Mouse (Mus musculus) adrenal gland, adult (tissue): ENCODE measurements around the gene Mrgprg.

Experiments used
- DNase-seq, 2 experiments: peaks; one replicate each; pipeline ENCODE4 v3.0.0; 2022 to 2023; ENCODE audit warnings: low spot score in 1 of 2; ENCODE audit not compliant: inconsistent age in 2 of 2

Gene Mrgprg

DNA sequence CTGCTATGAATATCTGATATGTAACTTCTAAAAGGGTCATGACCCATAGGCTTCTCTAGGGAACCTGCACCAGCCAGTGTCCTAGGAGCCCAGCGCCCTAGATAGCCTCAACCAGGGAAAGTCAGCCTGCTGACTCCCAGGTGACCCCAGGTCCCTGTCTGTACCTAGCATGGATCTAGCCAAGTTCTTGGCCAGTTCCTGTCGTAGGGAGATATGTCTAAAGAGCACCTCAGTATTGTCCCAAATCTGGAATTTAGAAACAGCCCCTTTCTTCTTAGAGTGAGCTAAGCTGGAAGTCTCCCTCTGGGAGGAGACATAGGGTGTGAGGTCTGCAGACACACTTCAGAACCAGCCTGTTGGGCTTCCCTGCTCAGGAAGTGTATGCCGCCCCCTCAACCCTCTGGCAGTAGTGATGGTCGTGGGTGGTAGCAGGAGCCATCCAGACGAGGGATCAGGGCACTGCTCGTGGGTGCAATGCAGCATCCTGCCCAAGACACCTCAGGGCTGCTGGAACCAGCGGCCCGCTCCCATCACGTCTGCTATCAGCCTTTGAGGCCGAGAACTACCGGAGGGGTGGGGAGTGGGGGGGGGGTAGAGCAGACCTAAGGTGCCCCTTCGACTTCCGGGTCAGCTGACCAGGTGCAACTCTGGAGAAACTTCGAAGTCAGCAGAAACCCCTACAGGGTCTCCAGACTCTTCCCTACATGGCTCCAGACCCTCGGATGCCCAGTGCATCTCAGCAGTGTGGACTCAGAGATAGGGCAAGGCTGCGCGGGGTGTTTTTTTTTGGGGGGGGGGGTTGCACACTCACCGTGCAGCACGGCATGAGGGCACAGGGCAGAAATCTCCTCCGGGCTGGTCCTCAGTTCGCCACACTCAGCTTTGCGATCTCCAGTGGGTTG is 10.4 kb downstream of the Mrgprg start, which contains the start of gene Osbpl5:
Gene Osbpl5, minus strand, starts transcription at position 861 of the 902 bp plus-strand sequence.
- peak; percentile 7 to 38 for DNase-seq

GRCm38 (mm10) chr7:143755357-143756124 is 11.3 kb downstream of the Mrgprg start:
- DNase-seq, result peak; percentile 10 to 66

GRCm38 (mm10) chr7:143753990-143754715 is 12.6 kb downstream of the Mrgprg start:
- peak; percentile 50 to 85 for DNase-seq

GRCm38 (mm10) chr7:143752606-143753005 is 14.2 kb downstream of the Mrgprg start:
- peak in 1 of 2 experiments; percentile 72 for DNase-seq

DNA sequence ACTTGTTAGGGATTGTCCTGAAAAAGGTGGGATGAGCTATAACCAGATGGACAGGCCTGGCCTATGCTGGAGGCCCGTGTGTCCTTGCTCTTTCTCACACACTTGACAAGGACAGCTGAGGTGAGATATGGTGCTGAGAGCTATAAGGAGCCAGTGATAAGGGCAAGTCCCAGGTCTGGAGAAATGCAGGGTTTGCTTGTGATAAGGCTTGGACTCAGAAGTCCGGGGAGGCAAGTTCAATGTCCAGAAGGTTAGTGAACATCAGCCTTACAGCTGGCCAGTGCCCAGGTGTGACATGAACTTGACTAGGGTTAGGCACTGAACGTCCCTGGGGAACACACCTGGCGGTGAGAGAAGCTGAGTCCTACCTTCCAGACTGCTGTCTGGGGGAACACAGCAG is 14.7 kb downstream of the Mrgprg start:
- peak in 1 of 2 experiments; percentile 73 for DNase-seq

DNA sequence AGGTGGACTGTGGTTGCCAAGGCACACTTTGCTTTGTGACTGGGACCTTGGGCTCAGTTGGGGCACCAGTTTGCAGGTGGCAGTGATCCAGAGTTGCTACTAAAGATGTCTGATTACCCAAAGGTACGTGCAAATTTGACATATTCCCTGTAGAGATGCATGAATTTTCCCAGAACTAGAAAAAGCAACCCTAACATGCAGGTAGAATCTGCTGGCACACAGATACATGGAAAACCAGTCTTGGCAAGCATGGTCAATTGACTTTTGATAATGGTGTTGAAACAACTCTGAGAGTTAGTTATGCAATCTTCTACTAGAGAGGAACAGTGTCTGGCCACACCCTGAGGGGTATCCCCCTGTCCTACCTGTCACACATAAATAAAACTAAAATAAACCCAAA is 15.4 kb downstream of the Mrgprg start:
- DNase-seq, result peak in 1 of 2 experiments; percentile 63

DNA sequence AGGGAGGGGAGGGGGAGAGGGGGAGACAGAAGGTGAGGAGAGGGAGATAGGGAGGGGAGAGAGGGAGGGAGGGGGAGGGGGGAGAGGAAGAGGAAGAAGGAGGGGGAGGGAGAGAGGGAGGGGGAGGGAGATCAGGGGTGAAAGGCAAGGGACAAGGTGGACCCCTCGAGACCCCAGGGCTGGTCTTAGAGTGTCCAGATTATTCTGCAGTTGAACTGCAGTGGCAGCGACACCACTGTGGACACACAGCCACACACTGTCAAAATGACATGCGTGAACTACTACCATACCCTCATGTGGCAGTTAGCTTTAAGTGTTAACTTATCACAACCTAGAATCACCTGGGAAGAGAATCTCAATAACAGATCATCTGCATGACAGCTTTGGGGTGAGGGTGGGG is 17.7 kb downstream of the Mrgprg start:
- no peak for DNase-seq

DNA sequence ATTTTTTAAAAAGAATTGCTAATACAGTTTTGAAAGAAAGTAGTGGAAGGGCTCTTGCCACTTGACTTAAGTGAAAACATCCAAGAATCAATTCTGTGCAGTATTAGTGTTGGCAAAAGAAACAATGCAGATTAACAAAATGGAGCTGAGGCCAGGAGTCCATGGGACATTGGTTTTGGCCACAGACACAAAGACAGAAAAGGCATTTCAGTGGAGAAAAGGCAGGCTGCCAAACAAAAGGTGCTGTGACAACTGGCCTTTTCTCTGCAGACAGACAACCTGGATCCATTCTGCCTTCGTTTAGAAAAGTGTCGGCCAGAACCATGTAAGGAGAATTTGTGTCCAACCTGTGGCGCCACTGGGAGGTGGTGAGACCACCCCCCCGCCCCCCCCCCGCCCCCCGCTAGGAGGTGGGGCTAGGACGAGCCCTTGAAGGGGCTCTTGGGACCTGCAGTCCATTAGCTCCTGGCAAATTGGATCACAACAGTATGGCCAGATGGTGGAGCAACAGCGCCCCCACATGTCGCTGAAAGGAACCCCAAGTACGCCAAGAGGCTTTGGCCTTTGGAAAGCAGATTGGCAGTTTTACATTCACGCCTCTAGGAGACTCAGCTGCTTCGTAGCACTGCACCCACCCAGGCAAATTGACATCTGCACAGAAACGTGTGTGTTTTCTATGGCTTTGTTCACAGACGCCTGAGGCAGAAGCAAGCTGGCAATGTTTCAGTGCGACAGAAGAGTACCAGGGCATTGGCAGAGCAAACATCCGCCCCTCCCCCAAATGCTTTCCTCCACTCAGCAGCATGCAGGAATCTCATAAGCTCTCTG is 18.5 kb downstream of the Mrgprg start:
- DNase-seq, result peak; percentile 86 to 95

DNA sequence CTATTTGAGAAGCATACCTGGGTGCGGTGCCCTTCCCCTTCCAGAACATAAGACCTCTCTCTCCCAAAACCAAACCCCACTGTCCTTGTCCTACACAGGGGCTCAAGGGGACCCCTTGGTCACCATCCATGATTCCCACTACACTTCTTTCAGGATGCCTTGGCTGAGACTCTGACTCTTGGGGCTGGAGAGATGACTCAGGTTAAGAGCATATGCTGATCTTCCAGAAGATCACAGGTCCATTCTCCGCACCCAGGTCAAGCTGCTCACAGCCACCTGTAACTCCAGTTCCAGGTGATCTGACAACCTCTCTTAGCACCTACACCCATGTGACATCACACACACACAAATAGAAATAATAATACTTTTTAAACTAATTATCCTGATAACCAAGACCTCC is 26.1 kb downstream of the Mrgprg start:
- peak in 1 of 2 experiments; percentile 44 for DNase-seq

DNA sequence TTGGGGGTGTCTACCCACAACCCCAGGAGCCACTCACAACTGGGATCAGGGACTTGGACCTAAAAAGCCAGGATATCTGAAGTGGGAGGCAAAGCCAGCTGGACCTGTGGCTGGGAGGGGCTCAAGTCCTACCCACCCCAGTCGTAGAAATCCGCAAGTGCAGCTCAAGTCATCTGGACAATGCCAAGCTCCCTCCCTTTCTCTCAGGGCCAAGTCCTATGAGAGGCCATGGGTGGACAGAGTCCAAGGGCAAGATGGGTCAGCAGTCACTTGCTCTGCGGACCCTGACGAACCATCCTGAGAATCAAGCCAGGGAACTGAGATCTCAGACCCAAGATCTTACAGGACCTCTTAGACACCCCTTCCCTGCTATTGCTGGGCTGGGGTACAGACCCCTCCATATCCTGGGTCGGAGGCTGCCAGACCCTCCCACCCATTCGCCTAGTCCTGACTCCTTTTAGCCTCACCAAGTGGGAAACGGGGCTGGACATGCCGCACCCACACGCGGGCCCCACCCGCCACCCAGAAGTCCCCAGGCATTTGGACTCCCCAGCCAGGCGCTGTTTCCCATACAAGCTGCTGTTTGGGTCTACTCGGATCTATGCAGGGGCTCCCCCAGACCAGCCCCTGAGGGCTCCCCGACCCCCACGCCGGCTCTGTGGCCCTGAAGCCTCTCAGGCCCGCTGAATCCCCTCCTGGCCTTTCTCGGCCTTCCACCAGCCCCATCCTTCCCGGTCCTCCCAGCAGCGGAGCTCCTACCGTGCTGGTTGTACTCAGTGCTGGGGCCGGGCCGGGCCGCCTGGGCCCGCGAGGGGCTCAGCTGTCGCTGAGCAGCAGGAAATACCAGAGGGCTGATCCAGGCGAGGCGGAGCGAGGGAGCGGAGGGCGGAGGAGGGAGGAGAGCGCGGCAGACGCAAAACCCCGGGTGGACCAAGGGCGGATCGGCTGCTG is 27.0 kb downstream of the Mrgprg start:
- DNase-seq, result peak; percentile 89 to 94

- DNase-seq, result no peak
Observed at GRCm38 (mm10) chr7:143738601-143739006, 28.2 kb downstream of the Mrgprg start.

- no peak for DNase-seq
Observed at GRCm38 (mm10) chr7:143738194-143738593, 28.6 kb downstream of the Mrgprg start.

DNA sequence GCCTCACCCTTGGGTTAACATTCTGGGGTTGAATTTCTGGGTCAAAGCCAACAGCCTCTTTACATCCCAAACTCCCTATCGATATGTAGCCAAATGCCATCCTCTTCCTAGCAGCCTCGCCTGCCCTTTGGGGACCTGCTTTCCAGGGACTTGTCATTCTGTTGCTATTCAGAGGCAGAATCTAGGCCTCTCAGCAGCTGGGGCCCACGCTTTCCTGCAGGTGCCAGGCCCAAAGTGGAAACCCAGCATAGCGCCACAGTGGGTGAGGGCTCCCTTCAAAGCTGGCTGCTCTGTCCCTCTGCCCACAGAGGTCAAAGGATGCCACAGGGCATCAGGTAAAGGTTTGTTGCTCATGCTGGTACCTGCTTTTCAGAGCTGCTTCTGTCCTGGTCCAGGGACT is 33.0 kb downstream of the Mrgprg start:
- no peak for DNase-seq

GRCm38 (mm10) chr7:143729886-143730285 is 36.9 kb downstream of the Mrgprg start:
- no peak for DNase-seq

- no peak for DNase-seq
Observed at GRCm38 (mm10) chr7:143726396-143726795, 40.4 kb downstream of the Mrgprg start.

GRCm38 (mm10) chr7:143723841-143724240 is 43.0 kb downstream of the Mrgprg start:
- DNase-seq, result no peak

DNA sequence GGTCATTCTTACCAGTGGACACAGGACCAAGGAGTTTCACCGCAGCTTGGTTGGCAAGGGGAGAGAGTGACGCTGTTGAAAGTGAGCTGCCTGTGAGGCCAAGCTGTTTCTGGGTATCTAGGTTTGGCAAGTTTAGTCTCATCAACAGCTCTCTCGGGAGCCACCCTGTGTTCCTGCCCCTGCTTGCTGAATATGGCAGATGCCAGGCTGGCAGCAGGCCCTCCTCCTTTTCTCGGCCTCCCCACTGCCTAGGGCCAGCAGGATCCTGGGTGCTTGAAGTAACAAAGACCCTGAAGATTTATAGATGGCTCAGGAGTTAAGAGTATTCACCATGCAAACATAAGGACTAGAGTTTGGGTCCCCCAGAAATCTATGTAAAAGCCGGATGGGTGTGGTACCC is 44.1 kb downstream of the Mrgprg start:
- DNase-seq, result no peak

DNA sequence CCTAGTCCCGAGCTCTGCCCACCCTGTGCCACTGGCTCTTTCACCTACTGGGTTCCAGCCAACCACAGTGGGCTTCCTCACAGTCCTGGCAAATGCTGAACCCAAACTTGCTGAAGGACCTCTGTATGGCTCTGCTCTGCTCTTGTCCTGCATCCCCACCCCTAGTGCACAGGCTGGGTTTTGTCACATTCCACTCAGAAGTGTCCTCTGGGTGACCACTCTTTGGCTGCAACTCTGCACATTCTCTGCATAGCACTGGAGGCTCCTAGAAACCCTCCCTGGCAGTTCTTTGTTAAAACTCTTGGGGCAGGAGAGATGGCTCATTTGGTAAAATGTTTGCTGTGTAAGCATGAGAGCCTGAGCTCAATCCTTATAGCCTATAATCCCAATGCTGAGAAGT is 49.0 kb downstream of the Mrgprg start:
- DNase-seq, result no peak
